Mouse (Mus musculus): ENCODE results near the gene Inka1. TPM values are rescaled to one million over a fixed set of nuclear protein-coding genes. Genes with fewer than 3 reads are reported as not detected.

Inka1 gene
- total and polyA plus RNA-seq, 3 experiments: 60.7 to 65.3 TPM; not detected in 1

GRCm38 (mm10) chr9:107950460-107951355, 35.0 kb downstream of the Inka1 start (continued):
- TF ChIP-seq CHD1 (IDR thresholded peaks at IDR 0.05; ENCODE audit: low read depth, low read length) (no peak), USF1 (IDR thresholded peaks at IDR 0.05; ENCODE audit: low read depth, low read length) (no peak), SMC3 (IDR thresholded peaks at IDR 0.05; ENCODE audit: low read depth, low read length) (0 out of 2 replicates have a peak, but pooled peaks have one; percentile 4), CTCF (IDR thresholded peaks at IDR 0.05 in 2 of 3, conservative IDR thresholded peaks at IDR 0.05 in 1 of 3; ENCODE audit: control insufficient read depth in 1 of 3, insufficient read depth in 1 of 3, low read depth in 2 of 3, low read length in 3 of 3, poor library complexity in 1 of 3, severe bottlenecking in 1 of 3) (no peak)

- DNase-seq (ENCODE audit: low read depth, low spot score): peak; percentile 61
- H3K9me3 ChIP-seq (replicated peaks; ENCODE audit: insufficient read depth, low read length): no peaks in the 10 kb centered on the region
- peaks cover 0 to 12% of the 10 kb centered on the region in 2 experiments; a peak in 2 of 4 replicates for H3K36me3 ChIP-seq (ENCODE audit: control insufficient read depth in 1 of 2, insufficient read depth in 2 of 2, low read length in 2 of 2)
- H3K27ac ChIP-seq (ENCODE audit: control insufficient read depth, low read depth, low read length): peak within 1 kb of the TSS; percentile 71
- peak within 1 kb of the TSS; percentile 90 for H3K9ac ChIP-seq (ENCODE audit: control insufficient read depth, low read depth, low read length, poor library complexity, severe bottlenecking)
- H3K27me3 ChIP-seq (ENCODE audit: control insufficient read depth in 1 of 2, insufficient read depth in 2 of 2, low read length in 2 of 2): no peaks in the 10 kb centered on the region
- H3K4me1 ChIP-seq (ENCODE audit: control insufficient read depth in 1 of 2, insufficient read depth in 2 of 2, low read length in 2 of 2): peaks cover 0 to 13% of the 10 kb centered on the region in 2 experiments; a peak in 2 of 4 replicates
- peak within 1 kb of the TSS; percentile 85 to 96 for H3K4me3 ChIP-seq (ENCODE audit: control insufficient read depth in 1 of 2, insufficient read depth in 1 of 2, low read depth in 2 of 2, low read length in 2 of 2)
- H3K79me2 ChIP-seq (ENCODE audit: control insufficient read depth, insufficient read depth, low read length, poor library complexity): peaks cover 31% of the 10 kb centered on the region
- TF ChIP-seq SIN3A (IDR thresholded peaks at IDR 0.05; ENCODE audit: low read length) (0 out of 2 replicates have a peak, but pooled peaks have one; percentile 32), RAD21 (IDR thresholded peaks at IDR 0.05; ENCODE audit: low read depth, low read length) (no peak), MXI1 (IDR thresholded peaks at IDR 0.05; ENCODE audit: low read depth, low read length) (0 out of 2 replicates have a peak, but pooled peaks have one; percentile 18)
These were observed 35.8 kb downstream of the Inka1 start, which contains the start of gene Traip for GRCm38 (mm10) chr9:107949922-107950235. TSS of gene Traip (plus strand) at chr9:107950136.

DNA sequence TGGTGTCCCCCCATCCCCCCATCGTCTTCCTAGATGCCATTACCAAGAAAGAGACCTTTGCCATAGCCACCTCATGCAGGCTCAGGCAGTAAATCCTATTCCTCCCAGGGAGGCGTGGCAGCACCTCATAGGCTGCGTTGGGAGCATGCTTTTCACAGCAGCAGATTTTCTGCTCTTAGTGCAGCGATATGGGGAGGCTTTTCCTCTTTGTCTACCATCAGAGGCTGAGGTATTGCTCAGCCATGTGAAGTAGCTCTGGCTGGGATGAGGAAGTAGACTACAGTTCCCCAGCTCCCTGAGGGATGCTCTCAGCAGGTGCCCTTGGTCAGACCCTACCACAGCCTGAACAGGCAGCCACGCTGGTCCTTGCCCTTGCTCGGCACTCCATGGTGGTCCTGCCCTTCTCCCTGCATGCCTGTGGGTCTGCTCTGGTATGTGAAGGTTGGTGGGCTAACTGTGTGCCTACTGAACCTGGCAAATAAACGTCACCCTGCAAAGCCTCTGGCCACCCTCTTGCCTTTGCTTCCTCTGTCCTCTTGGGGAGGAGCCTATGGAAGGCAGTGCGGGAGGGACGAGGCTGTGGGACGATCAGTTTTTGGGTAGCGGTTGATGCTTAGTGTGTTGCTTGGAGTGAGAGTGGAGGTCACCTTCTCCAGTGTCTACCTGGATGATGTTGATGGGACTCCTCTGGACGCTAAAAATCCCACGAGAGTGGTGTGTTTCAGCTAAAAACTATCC, 36.3 kb downstream of the Inka1 start:
- Histone ChIP-seq H3K9ac (ENCODE audit: control insufficient read depth, low read depth, low read length, poor library complexity, severe bottlenecking) (peak overlapping the region; percentile 86), H3K79me2 (ENCODE audit: control insufficient read depth, insufficient read depth, low read length, poor library complexity) (peaks cover 31% of the 10 kb centered on the region), H3K4me1 (ENCODE audit: control insufficient read depth in 1 of 2, insufficient read depth in 2 of 2, low read length in 2 of 2) (peaks cover 0 to 13% of the 10 kb centered on the region in 2 experiments; a peak in 2 of 4 replicates), H3K9me3 (replicated peaks; ENCODE audit: insufficient read depth, low read length) (no peaks in the 10 kb centered on the region), H3K27ac (ENCODE audit: control insufficient read depth, low read depth, low read length) (peak overlapping the region; percentile 64), H3K36me3 (ENCODE audit: control insufficient read depth in 1 of 2, insufficient read depth in 2 of 2, low read length in 2 of 2) (peaks cover 0 to 12% of the 10 kb centered on the region in 2 experiments; a peak in 2 of 4 replicates), H3K27me3 (ENCODE audit: control insufficient read depth in 1 of 2, insufficient read depth in 2 of 2, low read length in 2 of 2) (no peaks in the 10 kb centered on the region), H3K4me3 (ENCODE audit: control insufficient read depth in 1 of 2, insufficient read depth in 1 of 2, low read depth in 2 of 2, low read length in 2 of 2) (peak overlapping the region; percentile 71 to 96)
- DNase-seq (ENCODE audit: low read depth, low spot score): peak; percentile 70
- TF ChIP-seq TBP (IDR thresholded peaks at IDR 0.05; ENCODE audit: low read depth, low read length): peak; percentile 96
- peak; percentile 30; the same call in 1 of the 2 replicates for TF ChIP-seq NELFE (IDR thresholded peaks at IDR 0.05; ENCODE audit: low read depth, low read length)
- no peak for TF ChIP-seq GABPA (IDR thresholded peaks at IDR 0.05; ENCODE audit: low read depth, low read length)
- TF ChIP-seq ZNF384 (IDR thresholded peaks at IDR 0.05; ENCODE audit: low read depth, low read length): no peak
- no peak for TF ChIP-seq RCOR1 (IDR thresholded peaks at IDR 0.05; ENCODE audit: low read depth, low read length)
- no peak for TF ChIP-seq TAL1 (IDR thresholded peaks at IDR 0.05; ENCODE audit: low read length)
- TF ChIP-seq USF2 (IDR thresholded peaks at IDR 0.05; ENCODE audit: borderline replicate concordance in 1 of 2, insufficient read depth in 1 of 2, low read depth in 1 of 2, low read length in 2 of 2): no peak
- peak; percentile 49; the same call in 1 of the 2 replicates for TF ChIP-seq MXI1 (IDR thresholded peaks at IDR 0.05; ENCODE audit: low read depth, low read length)
- TF ChIP-seq MYB (IDR thresholded peaks at IDR 0.05; ENCODE audit: low read depth, low read length): no peak
- 0 out of 2 replicates have a peak, but pooled peaks have one; percentile 41 for TF ChIP-seq MAX (IDR thresholded peaks at IDR 0.05; ENCODE audit: low read length)
- no peak for TF ChIP-seq E2F4 (IDR thresholded peaks at IDR 0.05; ENCODE audit: borderline replicate concordance, low read depth, low read length)
- TF ChIP-seq ETS1 (IDR thresholded peaks at IDR 0.05; ENCODE audit: low read depth, low read length): 0 out of 2 replicates have a peak, but pooled peaks have one; percentile 5
- no peak for TF ChIP-seq ELF1 (IDR thresholded peaks at IDR 0.05; ENCODE audit: low read depth, low read length)
- TF ChIP-seq ZKSCAN1 (IDR thresholded peaks at IDR 0.05; ENCODE audit: low read depth, low read length): no peak
- TF ChIP-seq RAD21 (IDR thresholded peaks at IDR 0.05; ENCODE audit: low read depth, low read length): no peak
- TF ChIP-seq MAZ (IDR thresholded peaks at IDR 0.05; ENCODE audit: low read depth, low read length): no peak
- TF ChIP-seq POLR2A (IDR thresholded peaks at IDR 0.05; ENCODE audit: control insufficient read depth in 1 of 2, insufficient read depth in 1 of 2, low read depth in 1 of 2, low read length in 2 of 2, poor library complexity in 1 of 2): peak; percentile 41 to 56; a peak in 2 of 4 replicates
- TF ChIP-seq GATA1 (IDR thresholded peaks at IDR 0.05; ENCODE audit: low read depth, low read length): no peak
- no peak for TF ChIP-seq JUND (IDR thresholded peaks at IDR 0.05; ENCODE audit: low read depth, low read length)
- no peak for TF ChIP-seq CTCF (IDR thresholded peaks at IDR 0.05 in 2 of 3, conservative IDR thresholded peaks at IDR 0.05 in 1 of 3; ENCODE audit: control insufficient read depth in 1 of 3, insufficient read depth in 1 of 3, low read depth in 2 of 3, low read length in 3 of 3, poor library complexity in 1 of 3, severe bottlenecking in 1 of 3)
- TF ChIP-seq BHLHE40 (IDR thresholded peaks at IDR 0.05; ENCODE audit: borderline replicate concordance, low read depth, low read length): no peak
